Mouse (Mus musculus) brain, embryonic 14.5 days (tissue): ENCODE data around the gene Tmem43.

Experiments
- CTCF ChIP-seq: fragments of 200-500 bp; IDR thresholded peaks from 2 replicates; pipeline ENCODE4 v1.5.1; 2012; ENCODE audit warnings: inconsistent platforms, mild to moderate bottlenecking, moderate library complexity, borderline replicate concordance; ENCODE audit not compliant: insufficient read depth, insufficient read length; ENCODE audit errors: extremely low read depth
- POLR2A ChIP-seq: fragments of 200-500 bp; IDR thresholded peaks from 2 replicates; pipeline ENCODE4 v1.6.1; 2012; ENCODE audit warnings: mild to moderate bottlenecking, inconsistent platforms, borderline replicate concordance; ENCODE audit not compliant: poor library complexity, insufficient read depth, insufficient read length, severe bottlenecking; ENCODE audit errors: extremely low read depth

- no peak for TF ChIP-seq CTCF
- TF ChIP-seq POLR2A: no peak
Observed at GRCm38 (mm10) chr6:91483371-91483770, 9.9 kb downstream of the Tmem43 start.
